Mouse (Mus musculus) kidney, embryonic 14.5 days (tissue): ENCODE results near the gene Chrd. TPM values are rescaled to one million over a fixed set of nuclear protein-coding genes. Genes with fewer than 3 reads are reported as not detected.

ENCODE experiments used
- ATAC-seq: fragments of 200-750 bp; cut with Nextera tagmentation; 2 replicates; pipeline ENCODE4 v1.8.0; 2017; ENCODE audit warnings: moderate number of reproducible peaks, mild to moderate bottlenecking, moderate TSS enrichment, moderate library complexity; ENCODE audit not compliant: low FRiP score, low TSS enrichment
- H3K27ac ChIP-seq: fragments of 300-500 bp; sonication (generic); 2 replicates; pipeline ENCODE4 v1.5.1; 2014; ENCODE audit warnings: low read depth, mild to moderate bottlenecking, low read length, moderate library complexity, mixed read lengths
- H3K27me3 ChIP-seq: fragments of 300-500 bp; sonication (generic); 2 replicates; pipeline ENCODE4 v1.6.1; 2014; ENCODE audit warnings: mild to moderate bottlenecking, low read length; ENCODE audit not compliant: control insufficient read depth, insufficient read depth
- H3K36me3 ChIP-seq: fragments of 300-500 bp; sonication (generic); 2 replicates; pipeline ENCODE4 v1.6.1; 2014; ENCODE audit warnings: low read length, mixed read lengths; ENCODE audit not compliant: control insufficient read depth, insufficient read depth
- H3K4me1 ChIP-seq: fragments of 300-500 bp; sonication (generic); 2 replicates; pipeline ENCODE4 v1.6.1; 2014; ENCODE audit warnings: low read length, mixed read lengths; ENCODE audit not compliant: control insufficient read depth, insufficient read depth
- H3K4me2 ChIP-seq: fragments of 300-500 bp; sonication (generic); replicated peaks from 2 replicates; pipeline ENCODE4 v1.6.1; 2014; ENCODE audit warnings: low read depth, mild to moderate bottlenecking, low read length
- H3K4me3 ChIP-seq: fragments of 300-500 bp; sonication (generic); 2 replicates; pipeline ENCODE4 v1.5.1; 2014; ENCODE audit warnings: mild to moderate bottlenecking, low read length
- H3K9ac ChIP-seq: fragments of 300-500 bp; sonication (generic); 2 replicates; pipeline ENCODE4 v1.6.1; 2014; ENCODE audit warnings: low read depth, mild to moderate bottlenecking, low read length, moderate library complexity
- H3K9me3 ChIP-seq: fragments of 300-500 bp; sonication (generic); 2 replicates; pipeline ENCODE4 v1.6.1; 2016; ENCODE audit warnings: low read length; ENCODE audit not compliant: control insufficient read depth
- WGBS: fragments of 180-500 bp; shearing (Covaris S2); extraction: QIAGEN DNeasy Blood & Tissue Kit; methylation state at CpG from one replicate; pipeline ENCODE4 v1.1.7; 2014; 5-methylcytosine and 5-hydroxymethylcytosine counted together
- polyA plus RNA-seq: library from polyadenylated mRNA; unstranded; fragments of >200 nt; fragmentation: Nextera tagmentation; extraction: Ambion mirVana; gene quantifications from 2 replicates; pipeline ENCODE4 v1.2.1, GENCODE M21; 2014

The Chrd gene
- polyA plus RNA-seq, 1 experiment from 2014 or later = 4.6 TPM

- Histone ChIP-seq H3K36me3 (no peaks in the 10 kb centered on the region), H3K4me1 (peaks cover 16% of the 10 kb centered on the region; the same call in 1 of the 2 replicates), H3K4me2 (no peak overlapping the region), H3K9ac (no peak overlapping the region), H3K9me3 (no peaks in the 10 kb centered on the region), H3K27me3 (peaks cover 21% of the 10 kb centered on the region), H3K27ac (no peak overlapping the region), H3K4me3 (no peak overlapping the region)
- 69% methylated on average over 5 of the region's 5 CpGs for WGBS
- ATAC-seq = no peak
Observed at GRCm38 (mm10) chr16:20735651-20736050, 2.7 kb downstream of the Chrd start.

GRCm38 (mm10) chr16:20736168-20736567, 3.2 kb downstream of the Chrd start:
- Histone ChIP-seq H3K4me1 (peaks cover 16% of the 10 kb centered on the region; the same call in 1 of the 2 replicates), H3K9me3 (no peaks in the 10 kb centered on the region), H3K4me2 (no peak overlapping the region), H3K4me3 (no peak overlapping the region), H3K36me3 (no peaks in the 10 kb centered on the region), H3K9ac (no peak overlapping the region), H3K27ac (no peak overlapping the region), H3K27me3 (peaks cover 21% of the 10 kb centered on the region)
- ATAC-seq = no peak
- 85% methylated on average over 7 of the region's 7 CpGs for WGBS

- H3K9ac ChIP-seq = no peak overlapping the region
- no peak overlapping the region for H3K27ac ChIP-seq
- H3K9me3 ChIP-seq = no peaks in the 10 kb centered on the region
- H3K27me3 ChIP-seq = peaks cover 21% of the 10 kb centered on the region
- H3K4me1 ChIP-seq = peaks cover 16% of the 10 kb centered on the region; the same call in 1 of the 2 replicates
- no peak overlapping the region for H3K4me3 ChIP-seq
- ATAC-seq = no peak
- WGBS = 85% methylated on average over 5 of the region's 5 CpGs
- no peaks in the 10 kb centered on the region for H3K36me3 ChIP-seq
- H3K4me2 ChIP-seq = no peak overlapping the region
Observed at GRCm38 (mm10) chr16:20736823-20737222, 3.9 kb downstream of the Chrd start.

- no peak overlapping the region for H3K4me3 ChIP-seq
Observed at GRCm38 (mm10) chr16:20739845-20740244, 6.9 kb downstream of the Chrd start.

GRCm38 (mm10) chr16:20746641-20747040, 13.7 kb downstream of the Chrd start:
- Histone ChIP-seq H3K9me3 (no peaks in the 10 kb centered on the region), H3K36me3 (no peaks in the 10 kb centered on the region), H3K9ac (no peak overlapping the region), H3K27ac (no peak overlapping the region), H3K4me2 (no peak overlapping the region), H3K4me3 (no peak overlapping the region), H3K4me1 (no peaks in the 10 kb centered on the region), H3K27me3 (no peaks in the 10 kb centered on the region)
- ATAC-seq = no peak
- WGBS = 71% methylated on average over 6 of the region's 6 CpGs

More at GRCm38 (mm10) chr16:20739845-20740244, 6.9 kb downstream of the Chrd start:
- Histone ChIP-seq H3K36me3 (no peaks in the 10 kb centered on the region), H3K9ac (no peak overlapping the region), H3K9me3 (no peaks in the 10 kb centered on the region), H3K27me3 (peaks cover 9% of the 10 kb centered on the region), H3K4me2 (no peak overlapping the region), H3K4me1 (no peaks in the 10 kb centered on the region), H3K27ac (no peak overlapping the region)
- ATAC-seq = no peak
- WGBS = 94% methylated on average over 9 of the region's 9 CpGs

- Histone ChIP-seq H3K9me3 (no peaks in the 10 kb centered on the region), H3K27me3 (no peaks in the 10 kb centered on the region), H3K4me2 (no peak overlapping the region), H3K9ac (no peak overlapping the region), H3K36me3 (no peaks in the 10 kb centered on the region), H3K4me1 (no peaks in the 10 kb centered on the region), H3K27ac (no peak overlapping the region), H3K4me3 (no peak overlapping the region)
- ATAC-seq = no peak
- WGBS = 60% methylated on average over 8 of the region's 8 CpGs
Observed at GRCm38 (mm10) chr16:20750518-20750917, 17.6 kb downstream of the Chrd start.

- Histone ChIP-seq H3K36me3 (no peaks in the 10 kb centered on the region), H3K4me1 (no peaks in the 10 kb centered on the region), H3K4me2 (no peak overlapping the region), H3K4me3 (no peak overlapping the region), H3K27ac (no peak overlapping the region), H3K9ac (no peak overlapping the region), H3K27me3 (no peaks in the 10 kb centered on the region), H3K9me3 (no peaks in the 10 kb centered on the region)
- 93% methylated on average over 5 of the region's 5 CpGs for WGBS
- ATAC-seq = no peak
Observed at GRCm38 (mm10) chr16:20756052-20756451, 23.1 kb downstream of the Chrd start.

- no peak overlapping the region for H3K4me2 ChIP-seq
- H3K4me3 ChIP-seq = no peak overlapping the region
- ATAC-seq = no peak
- H3K36me3 ChIP-seq = no peaks in the 10 kb centered on the region
- H3K9me3 ChIP-seq = no peaks in the 10 kb centered on the region
- H3K4me1 ChIP-seq = no peaks in the 10 kb centered on the region
- no peak overlapping the region for H3K9ac ChIP-seq
- no peaks in the 10 kb centered on the region for H3K27me3 ChIP-seq
- H3K27ac ChIP-seq = no peak overlapping the region
- 75% methylated on average over 1 of the region's 1 CpGs for WGBS
Observed at GRCm38 (mm10) chr16:20757385-20757784, 24.5 kb downstream of the Chrd start.

- no peak overlapping the region for H3K4me2 ChIP-seq
- no peak overlapping the region for H3K27ac ChIP-seq
- WGBS = 13% methylated on average over 3 of the region's 3 CpGs
- H3K9ac ChIP-seq = no peak overlapping the region
- H3K4me1 ChIP-seq = no peaks in the 10 kb centered on the region
- no peak for ATAC-seq
- H3K4me3 ChIP-seq = no peak overlapping the region
- no peaks in the 10 kb centered on the region for H3K27me3 ChIP-seq
- no peaks in the 10 kb centered on the region for H3K9me3 ChIP-seq
- H3K36me3 ChIP-seq = no peaks in the 10 kb centered on the region
Observed at GRCm38 (mm10) chr16:20761681-20762080, 28.8 kb downstream of the Chrd start.
